Mouse (Mus musculus) midbrain, embryonic 16.5 days (tissue): ENCODE measurements around the gene Dguok. TPM values are rescaled to one million over a fixed set of nuclear protein-coding genes. Genes with fewer than 3 reads are reported as not detected.
A peak's percentile ranks its signal among the peaks of the same experiment; 100 is the strongest.

Source experiments
- ATAC-seq: fragments of 200-750 bp; cut with Nextera tagmentation; 2 replicates; pipeline ENCODE4 v1.8.0; 2017; ENCODE audit warnings: moderate TSS enrichment
- H3K27ac ChIP-seq: fragments of 300-500 bp; sonication (generic); 2 replicates; pipeline ENCODE4 v1.5.1; 2014; ENCODE audit warnings: mild to moderate bottlenecking, low read length, mixed read lengths
- H3K27me3 ChIP-seq: fragments of 300-500 bp; sonication (generic); 2 replicates; pipeline ENCODE4 v1.6.1; 2014; ENCODE audit warnings: low read depth, low read length, mixed read lengths; ENCODE audit not compliant: control insufficient read depth, insufficient read depth
- H3K36me3 ChIP-seq: fragments of 300-500 bp; sonication (generic); 2 replicates; pipeline ENCODE4 v1.6.1; 2014; ENCODE audit warnings: mild to moderate bottlenecking, low read length, moderate library complexity, mixed read lengths; ENCODE audit not compliant: control insufficient read depth, insufficient read depth
- H3K4me1 ChIP-seq: fragments of 300-500 bp; sonication (generic); 2 replicates; pipeline ENCODE4 v1.6.1; 2014; ENCODE audit warnings: mild to moderate bottlenecking, low read length, mixed read lengths; ENCODE audit not compliant: control insufficient read depth, insufficient read depth
- H3K4me2 ChIP-seq: fragments of 300-500 bp; sonication (generic); 2 replicates; pipeline ENCODE4 v1.6.1; 2014; ENCODE audit warnings: mild to moderate bottlenecking, low read length, mixed read lengths
- H3K4me3 ChIP-seq: fragments of 300-500 bp; sonication (generic); 2 replicates; pipeline ENCODE4 v1.5.1; 2014; ENCODE audit warnings: low read depth, mild to moderate bottlenecking, low read length, moderate library complexity, mixed read lengths
- H3K9ac ChIP-seq: fragments of 300-500 bp; sonication (generic); 2 replicates; pipeline ENCODE4 v1.6.1; 2014; ENCODE audit warnings: low read depth, low read length, mixed read lengths
- H3K9me3 ChIP-seq: fragments of 300-500 bp; sonication (generic); replicated peaks from 2 replicates; pipeline ENCODE4 v1.6.1; 2014; ENCODE audit warnings: mild to moderate bottlenecking, low read length, mixed read lengths; ENCODE audit not compliant: control insufficient read depth, poor library complexity, severe bottlenecking
- whole genome bisulfite sequencing: fragments of 180-500 bp; shearing (Covaris S2); extraction: QIAGEN DNeasy Blood & Tissue Kit; methylation state at CpG from one replicate; pipeline ENCODE4 v1.1.7; 2014; 5-methylcytosine and 5-hydroxymethylcytosine counted together
- polyA plus RNA-seq: library from polyadenylated mRNA; unstranded; fragments of >200 nt; fragmentation: Nextera tagmentation; extraction: Ambion mirVana; gene quantifications from 2 replicates; pipeline ENCODE4 v1.2.1, GENCODE M21; 2015

The Dguok gene
- 64.8 and 72.5 TPM in 2 replicates for polyA plus RNA-seq

DNA sequence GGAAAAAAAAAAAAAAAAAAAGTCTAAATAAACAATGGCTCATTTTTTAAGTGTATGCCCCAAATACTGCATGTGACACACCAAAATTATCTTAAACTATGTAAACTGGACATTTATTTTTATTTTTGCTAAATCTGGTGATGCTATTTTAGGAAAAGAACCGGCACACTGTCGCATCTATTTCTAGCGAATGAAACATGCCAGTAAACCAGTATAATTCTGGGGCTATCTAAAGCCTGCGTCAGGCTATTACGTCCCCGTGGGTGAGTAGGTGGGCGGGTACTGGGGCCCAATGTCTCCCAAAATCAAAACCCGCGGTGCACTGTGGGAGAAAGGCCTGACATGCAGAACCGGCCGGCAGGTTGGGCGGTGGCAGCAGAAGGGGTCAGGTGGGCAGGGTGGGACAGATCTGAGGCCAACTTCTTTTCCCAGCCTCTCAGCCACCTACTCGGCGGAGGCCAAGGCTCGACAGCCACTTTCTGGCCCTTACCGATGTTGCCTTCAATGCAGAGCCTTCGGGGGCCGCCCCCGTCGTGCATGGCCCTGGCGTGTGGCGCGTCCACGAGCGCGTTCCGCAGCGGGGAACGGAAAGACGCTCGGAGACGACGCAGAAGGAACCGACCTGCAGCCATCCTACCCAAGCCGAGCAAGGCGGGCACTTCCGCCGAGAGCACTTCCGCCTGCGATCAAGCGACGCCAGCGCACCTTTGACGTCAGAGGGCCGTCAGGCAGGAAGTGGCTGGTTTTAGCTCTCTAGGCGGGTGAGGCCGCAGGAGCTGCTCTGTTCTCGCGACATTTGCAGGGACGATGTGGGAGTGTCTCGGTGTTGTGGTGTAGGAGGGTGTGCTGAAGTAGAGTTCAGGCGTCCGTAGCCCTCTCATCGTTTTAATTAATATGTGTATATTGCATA is at the start of gene Dguok:
Gene Dguok, minus strand, starts transcription at position 712 of the 910 bp plus-strand sequence.
- under 1% methylated on average over 54 of the region's 54 CpGs for WGBS
- H3K4me1 ChIP-seq = peaks cover 19% of the 10 kb centered on the region
- ATAC-seq = peak; percentile 99

DNA sequence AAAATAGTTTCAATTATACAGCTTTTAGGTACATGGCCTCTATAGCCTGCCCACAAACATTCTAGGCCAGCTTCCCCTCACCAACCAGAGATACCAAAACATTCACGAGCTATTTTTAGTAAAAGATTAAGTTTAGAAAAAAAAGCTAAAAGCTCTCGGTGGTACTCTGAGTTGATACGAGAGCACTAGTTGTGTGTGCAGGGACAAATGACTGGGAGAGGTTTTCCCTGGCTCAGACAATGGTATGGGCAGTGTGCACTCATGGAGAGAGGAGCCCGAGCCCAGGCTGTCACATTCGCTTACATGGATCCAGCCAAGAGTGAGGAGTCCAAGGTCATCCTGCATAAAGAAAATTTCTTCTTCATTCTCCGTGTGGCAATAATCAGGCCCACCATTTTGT is 49.2 kb upstream of the Dguok start:
- ATAC-seq = no peak
- H3K4me3 ChIP-seq = no peak overlapping the region

More for the DNA sequence above, at the start of gene Dguok:
- Histone ChIP-seq H3K4me3 (peak within 1 kb of the TSS; percentile 78), H3K27me3 (no peaks in the 10 kb centered on the region), H3K9me3 (no peaks in the 10 kb centered on the region), H3K9ac (peak within 1 kb of the TSS; percentile 87), H3K36me3 (no peaks in the 10 kb centered on the region), H3K4me2 (peak within 1 kb of the TSS; percentile 71), H3K27ac (peak within 1 kb of the TSS; percentile 95)

DNA sequence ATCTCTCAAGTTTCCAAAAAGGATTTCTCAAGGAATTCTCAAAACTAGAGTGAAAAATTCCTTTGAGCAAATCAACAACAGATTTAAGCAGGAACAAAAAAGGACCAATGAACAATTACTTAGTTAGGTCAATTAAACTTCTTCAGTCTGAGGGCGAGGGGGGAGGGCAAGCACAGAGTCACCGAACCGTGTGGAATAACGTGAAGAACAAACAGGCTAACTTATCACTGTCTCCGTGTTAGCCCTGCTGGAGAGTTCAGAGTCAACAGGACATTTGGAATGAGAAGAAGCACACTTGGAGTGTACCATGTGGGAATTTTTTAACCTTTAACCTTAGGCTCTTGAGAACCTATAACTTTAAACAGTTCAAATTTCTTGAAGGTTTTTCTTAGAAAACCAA is 41.6 kb upstream of the Dguok start:
- no peak for ATAC-seq
- 50% methylated on average over 5 of the region's 5 CpGs for WGBS
- Histone ChIP-seq H3K9ac (no peak overlapping the region), H3K4me3 (no peak overlapping the region), H3K27ac (no peak overlapping the region), H3K9me3 (no peaks in the 10 kb centered on the region), H3K27me3 (no peaks in the 10 kb centered on the region), H3K4me1 (no peaks in the 10 kb centered on the region), H3K4me2 (no peak overlapping the region), H3K36me3 (peaks cover 31% of the 10 kb centered on the region)

More for the DNA sequence above, 49.2 kb upstream of the Dguok start:
- Histone ChIP-seq H3K27me3 (no peaks in the 10 kb centered on the region), H3K4me2 (no peak overlapping the region), H3K9me3 (no peaks in the 10 kb centered on the region), H3K9ac (no peak overlapping the region), H3K4me1 (no peaks in the 10 kb centered on the region), H3K36me3 (peaks cover 37% of the 10 kb centered on the region), H3K27ac (no peak overlapping the region)
- WGBS = 90% methylated on average over 6 of the region's 6 CpGs

DNA sequence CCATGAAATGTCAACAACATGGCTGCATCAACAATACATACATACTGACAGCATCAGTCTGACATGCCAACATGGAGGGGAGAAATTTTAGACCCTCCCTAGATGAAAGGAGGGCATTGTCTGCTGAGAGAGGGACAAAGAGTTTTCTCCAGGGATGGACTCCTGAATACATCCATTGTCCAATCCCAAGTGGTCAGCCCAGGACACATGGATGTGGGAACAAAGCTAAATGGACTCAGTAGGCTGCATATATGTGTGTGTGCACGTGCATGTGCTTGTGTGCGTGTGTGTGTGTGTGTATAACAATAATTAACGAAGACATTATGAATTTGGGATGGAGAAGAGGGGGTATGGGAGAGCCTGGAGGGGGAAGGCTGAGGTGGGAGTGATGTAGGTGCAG is 39.0 kb upstream of the Dguok start:
- WGBS = 88% methylated on average over 3 of the region's 3 CpGs
- peaks cover 30% of the 10 kb centered on the region for H3K36me3 ChIP-seq

DNA sequence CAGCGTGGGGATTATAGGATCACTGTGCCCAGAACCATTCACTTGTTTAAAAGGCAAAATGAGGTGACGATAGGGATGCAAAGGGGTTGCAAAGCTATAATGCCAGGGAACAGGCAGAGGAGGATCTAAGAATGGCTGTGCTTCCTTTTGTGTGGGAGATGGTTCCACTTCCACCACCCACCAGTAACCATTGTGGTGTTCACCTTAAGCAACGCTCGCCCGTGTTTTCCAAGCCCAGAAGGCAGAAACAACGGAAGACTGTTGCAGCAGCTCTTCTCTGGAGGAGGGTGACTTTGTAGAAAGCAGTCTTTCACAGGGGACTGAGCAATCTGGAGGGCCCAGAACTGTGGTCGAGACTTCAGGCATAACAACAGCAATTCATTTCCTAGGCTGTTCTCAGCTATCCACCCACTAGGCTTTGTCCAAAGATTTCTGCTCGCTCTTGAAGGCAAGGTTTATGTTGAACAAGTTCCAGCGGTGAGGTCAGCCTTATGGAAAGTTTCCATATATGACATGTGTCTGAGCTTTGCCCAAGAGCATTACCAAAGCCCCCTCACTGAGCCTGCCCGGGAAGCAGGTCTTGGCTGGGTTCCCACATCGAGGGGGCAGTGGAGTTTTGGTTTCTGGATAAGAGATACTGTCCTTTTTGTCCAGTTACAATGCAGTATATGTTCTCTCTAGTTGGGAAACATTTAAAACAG is 35.1 kb upstream of the Dguok start:
- Histone ChIP-seq H3K9me3 (no peaks in the 10 kb centered on the region), H3K4me1 (no peaks in the 10 kb centered on the region), H3K27ac (no peak overlapping the region), H3K27me3 (no peaks in the 10 kb centered on the region), H3K4me2 (no peak overlapping the region), H3K4me3 (no peak overlapping the region), H3K36me3 (peaks cover 25% of the 10 kb centered on the region), H3K9ac (no peak overlapping the region)
- no peak for ATAC-seq
- 75% methylated on average over 11 of the region's 11 CpGs for WGBS

More for the DNA sequence above, 39.0 kb upstream of the Dguok start:
- Histone ChIP-seq H3K4me3 (no peak overlapping the region), H3K9ac (no peak overlapping the region), H3K9me3 (no peaks in the 10 kb centered on the region), H3K4me1 (no peaks in the 10 kb centered on the region), H3K27me3 (no peaks in the 10 kb centered on the region), H3K4me2 (no peak overlapping the region), H3K27ac (no peak overlapping the region)
- no peak for ATAC-seq

DNA sequence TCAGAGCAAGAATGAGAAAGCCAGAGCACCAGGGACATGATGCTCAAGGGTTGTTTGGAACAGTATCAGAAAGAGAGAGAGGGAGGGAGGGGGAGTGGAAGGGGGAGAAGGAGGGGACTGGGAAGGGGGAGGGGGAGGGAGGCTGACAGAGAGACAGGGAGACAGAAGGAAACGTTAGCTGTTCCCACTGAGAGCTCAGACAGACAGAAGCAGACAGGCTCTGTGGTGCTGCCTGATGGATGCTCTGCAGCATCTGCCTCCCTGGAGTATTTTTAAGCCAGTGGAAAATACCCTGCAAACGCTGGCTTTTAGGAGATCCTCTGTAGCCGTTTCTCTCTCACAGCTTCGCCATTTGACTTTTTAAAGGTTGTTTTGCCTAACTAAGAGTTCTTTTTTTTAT is 33.2 kb upstream of the Dguok start:
- peaks cover 16% of the 10 kb centered on the region for H3K36me3 ChIP-seq
- no peak overlapping the region for H3K4me3 ChIP-seq
- H3K27me3 ChIP-seq = no peaks in the 10 kb centered on the region
- peak overlapping the region; percentile 6; the same call in 1 of the 2 replicates for H3K9ac ChIP-seq
- H3K27ac ChIP-seq = no peak overlapping the region
- H3K4me1 ChIP-seq = no peaks in the 10 kb centered on the region
- ATAC-seq = no peak
- 41% methylated on average over 4 of the region's 4 CpGs for WGBS
- no peak overlapping the region for H3K4me2 ChIP-seq
- no peaks in the 10 kb centered on the region for H3K9me3 ChIP-seq

DNA sequence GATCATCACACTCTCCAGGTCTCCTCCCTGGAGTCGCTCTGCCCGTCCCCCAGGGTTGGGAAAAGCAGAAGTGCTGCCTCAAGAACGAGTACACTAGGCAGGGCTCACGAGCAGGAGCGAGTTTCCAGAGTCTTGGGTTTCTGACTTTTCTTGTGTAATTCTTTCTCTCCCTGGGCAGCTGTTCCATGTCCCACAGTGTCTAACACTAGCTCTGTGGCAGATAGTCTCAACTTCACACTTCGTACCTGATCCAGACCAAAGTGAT is 30.0 kb upstream of the Dguok start:
- Histone ChIP-seq H3K27ac (no peak overlapping the region), H3K9ac (no peak overlapping the region), H3K27me3 (no peaks in the 10 kb centered on the region), H3K4me3 (no peak overlapping the region), H3K4me2 (no peak overlapping the region), H3K4me1 (no peaks in the 10 kb centered on the region), H3K36me3 (peaks cover 2% of the 10 kb centered on the region; the same call in 1 of the 2 replicates), H3K9me3 (no peaks in the 10 kb centered on the region)
- 54% methylated on average over 6 of the region's 6 CpGs for WGBS
- no peak for ATAC-seq

DNA sequence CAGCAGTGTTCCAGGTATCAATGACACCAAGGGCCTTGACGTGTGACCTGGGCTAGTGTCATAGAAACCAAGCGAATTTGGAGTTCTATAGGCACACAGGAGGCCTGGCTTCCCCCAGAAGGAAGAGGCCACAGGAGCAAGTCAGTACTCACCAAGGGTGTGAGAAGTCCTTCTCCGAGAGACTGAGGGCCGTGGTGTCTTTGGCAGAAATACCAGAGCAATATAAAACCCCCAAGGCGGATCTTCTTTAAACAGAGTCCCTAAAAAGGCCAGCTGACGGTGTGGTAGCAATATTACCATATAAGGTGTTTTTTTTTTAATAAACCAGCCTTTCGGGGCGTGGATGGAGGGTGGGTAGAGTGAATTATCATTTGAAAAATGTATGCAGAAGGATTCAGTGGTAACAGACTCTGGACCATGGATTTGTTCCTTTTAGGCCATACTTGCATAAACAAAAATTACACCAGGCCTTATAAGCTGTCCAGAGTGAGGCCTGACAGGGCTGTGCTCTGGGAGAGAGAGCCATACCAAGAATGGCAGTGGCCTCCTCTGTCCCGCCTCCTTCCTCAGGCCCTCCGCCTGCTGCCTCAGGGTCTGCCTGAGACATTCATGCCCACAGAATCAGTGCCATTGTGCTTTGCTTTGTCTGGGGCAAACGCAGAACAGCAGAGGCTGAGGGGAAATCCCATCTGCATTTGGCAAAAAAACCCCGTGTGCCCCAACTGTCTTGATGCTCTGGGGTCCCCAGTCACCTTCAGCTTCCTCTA is 29.4 kb upstream of the Dguok start, which contains the start of gene Actg2:
Gene Actg2, minus strand, starts transcription at position 238 of the 767 bp plus-strand sequence.
- 62% methylated on average over 12 of the region's 12 CpGs for WGBS
- Histone ChIP-seq H3K9ac (no peak within 1 kb of the TSS), H3K27ac (no peak within 1 kb of the TSS), H3K4me2 (no peak within 1 kb of the TSS), H3K36me3 (no peaks in the 10 kb centered on the region), H3K9me3 (no peaks in the 10 kb centered on the region), H3K4me3 (no peak within 1 kb of the TSS), H3K4me1 (no peaks in the 10 kb centered on the region), H3K27me3 (no peaks in the 10 kb centered on the region)
- ATAC-seq = no peak
